Mouse (Mus musculus) lung, postnatal 0 days (tissue): ENCODE results near the gene Anapc15.

ENCODE experiments used
- CTCF ChIP-seq: IDR thresholded peaks from 2 replicates; pipeline ENCODE4 v1.5.1; 2016; ENCODE audit warnings: antibody characterized with exemption, mild to moderate bottlenecking
- EP300 ChIP-seq: IDR thresholded peaks from 2 replicates; pipeline ENCODE4 v1.6.1; 2016; ENCODE audit warnings: antibody characterized with exemption, mild to moderate bottlenecking, control low read depth

- peak; percentile 45 for TF ChIP-seq CTCF
- no peak for TF ChIP-seq EP300
These were observed 44.9 kb downstream of the Anapc15 start for GRCm38 (mm10) chr7:101908367-101908766.
